Mouse (Mus musculus) stomach, embryonic 16.5 days (tissue): ENCODE measurements at regions not wholly inside any gene's neighbourhood (a gene's known extent, or its start where the extent isn't known, plus 50 kb on each side); places are given as distances from the start of the nearest gene placed in this dataset.

Source experiments
- ATAC-seq: fragments of 200-750 bp; cut with Nextera tagmentation; 2 replicates; pipeline ENCODE4 v1.8.0; 2017; ENCODE audit warnings: moderate number of reproducible peaks, moderate TSS enrichment; ENCODE audit not compliant: insufficient read depth, low FRiP score
- H3K27ac ChIP-seq: fragments of 300-500 bp; sonication (generic); 2 replicates; pipeline ENCODE4 v1.5.1; 2014; ENCODE audit warnings: low read length
- H3K27me3 ChIP-seq: fragments of 300-500 bp; sonication (generic); 2 replicates; pipeline ENCODE4 v1.6.1; 2014; ENCODE audit warnings: low read length, control low read depth, mixed read lengths; ENCODE audit not compliant: control insufficient read depth, insufficient read depth
- H3K36me3 ChIP-seq: fragments of 300-500 bp; sonication (generic); 2 replicates; pipeline ENCODE4 v1.6.1; 2014; ENCODE audit warnings: low read length; ENCODE audit not compliant: control insufficient read depth, insufficient read depth
- H3K4me1 ChIP-seq: fragments of 300-500 bp; sonication (generic); 2 replicates; pipeline ENCODE4 v1.6.1; 2014; ENCODE audit warnings: low read length, control low read depth, mixed read lengths; ENCODE audit not compliant: control insufficient read depth, insufficient read depth
- H3K4me2 ChIP-seq: fragments of 300-500 bp; sonication (generic); 2 replicates; pipeline ENCODE4 v1.6.1; 2014; ENCODE audit warnings: low read depth, low read length, mixed read lengths
- H3K4me3 ChIP-seq: fragments of 300-500 bp; sonication (generic); replicated peaks from 2 replicates; pipeline ENCODE4 v1.5.1; 2014; ENCODE audit warnings: mild to moderate bottlenecking, low read length
- H3K9ac ChIP-seq: fragments of 300-500 bp; sonication (generic); 2 replicates; pipeline ENCODE4 v1.6.1; 2014; ENCODE audit warnings: low read length
- H3K9me3 ChIP-seq: fragments of 300-500 bp; sonication (generic); replicated peaks from 2 replicates; pipeline ENCODE4 v1.6.1; 2016; ENCODE audit warnings: low read length, control low read depth; ENCODE audit not compliant: control insufficient read depth
- WGBS: fragments of 180-500 bp; shearing (Covaris S2); extraction: QIAGEN DNeasy Blood & Tissue Kit; methylation state at CpG from one replicate; pipeline ENCODE4 v1.1.7; 2014; 5-methylcytosine and 5-hydroxymethylcytosine counted together

DNA sequence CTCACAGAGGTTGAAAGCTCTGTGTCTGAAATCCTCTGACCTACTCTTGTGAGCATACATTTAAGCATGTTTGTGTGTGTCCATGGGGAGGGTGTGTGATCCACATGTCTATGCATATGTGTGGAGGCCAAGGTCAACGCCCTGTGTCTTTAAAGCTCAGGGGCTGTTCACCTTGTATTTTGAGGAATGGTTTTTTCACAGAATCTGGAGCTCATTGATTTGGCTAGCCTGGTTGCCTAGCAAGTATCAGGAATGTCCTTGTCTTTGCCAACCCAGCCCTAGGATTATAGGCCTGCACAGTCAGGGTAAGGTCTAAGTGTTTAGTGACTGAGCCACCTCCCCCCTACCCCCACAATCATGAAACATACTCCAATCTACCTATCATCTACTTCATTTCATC is 394.0 kb upstream of the Plxna2 start:
- Histone ChIP-seq H3K9ac (no peak overlapping the region), H3K27ac (no peak overlapping the region), H3K4me2 (no peak overlapping the region), H3K9me3 (no peaks in the 10 kb centered on the region), H3K27me3 (no peaks in the 10 kb centered on the region), H3K4me3 (no peak overlapping the region), H3K36me3 (no peaks in the 10 kb centered on the region), H3K4me1 (no peaks in the 10 kb centered on the region; the same call in none of the 2 replicates)
- 71% methylated on average over 1 of the region's 1 CpGs for WGBS
- ATAC-seq = no peak

DNA sequence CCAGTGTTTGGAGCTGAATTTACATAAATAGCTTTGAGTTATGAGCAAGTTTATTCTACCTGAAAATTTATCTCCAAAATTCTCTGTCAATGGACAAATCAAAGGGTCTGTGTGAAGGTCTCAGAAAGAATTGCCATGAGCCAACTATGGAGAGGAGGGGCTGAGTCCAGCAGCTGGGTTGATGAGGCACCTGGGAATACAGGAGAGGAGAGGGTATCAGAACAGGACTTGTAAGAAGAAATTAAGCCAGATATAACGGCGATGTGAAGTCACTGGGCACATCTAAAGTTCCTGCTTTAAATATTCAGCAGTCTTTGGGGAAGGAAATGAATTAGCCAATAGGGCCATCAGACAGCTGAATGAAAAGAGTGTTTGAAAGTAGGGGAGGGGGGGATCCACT is 394.4 kb upstream of the Plxna2 start:
- H3K27ac ChIP-seq = peak overlapping the region; percentile 51; the same call in 1 of the 2 replicates
- no peaks in the 10 kb centered on the region for H3K27me3 ChIP-seq
- no peaks in the 10 kb centered on the region for H3K9me3 ChIP-seq
- WGBS = 42% methylated on average over 2 of the region's 2 CpGs
- no peaks in the 10 kb centered on the region; the same call in none of the 2 replicates for H3K4me1 ChIP-seq
- no peak overlapping the region for H3K9ac ChIP-seq
- H3K36me3 ChIP-seq = no peaks in the 10 kb centered on the region
- ATAC-seq = no peak
- H3K4me3 ChIP-seq = no peak overlapping the region
- no peak overlapping the region for H3K4me2 ChIP-seq

DNA sequence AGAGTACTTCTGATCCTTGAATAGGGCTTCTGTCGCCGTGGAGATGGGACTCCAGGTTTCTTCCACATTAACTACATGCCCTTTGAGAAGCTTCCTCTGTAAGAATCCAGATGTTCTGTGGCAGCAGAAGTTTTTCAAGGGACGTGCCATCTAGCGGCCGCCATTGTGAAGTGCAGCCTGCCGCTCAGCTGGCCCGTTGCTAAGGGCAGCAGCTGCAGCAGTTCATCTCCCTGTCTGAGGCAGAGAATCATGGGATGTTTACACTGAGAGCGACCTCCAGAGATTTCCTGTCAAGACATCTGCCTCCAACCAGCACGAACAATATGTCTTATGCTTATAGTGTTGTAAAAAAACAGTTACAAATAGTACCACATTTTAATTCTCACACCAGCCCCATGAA is 395.0 kb upstream of the Plxna2 start:
- H3K4me3 ChIP-seq = no peak overlapping the region
- H3K9me3 ChIP-seq = no peaks in the 10 kb centered on the region
- no peak overlapping the region for H3K27ac ChIP-seq
- no peak overlapping the region for H3K4me2 ChIP-seq
- H3K36me3 ChIP-seq = no peaks in the 10 kb centered on the region
- WGBS = 1% methylated on average over 9 of the region's 9 CpGs
- H3K27me3 ChIP-seq = no peaks in the 10 kb centered on the region
- peak; percentile 82 for ATAC-seq
- H3K4me1 ChIP-seq = no peaks in the 10 kb centered on the region; the same call in none of the 2 replicates
- H3K9ac ChIP-seq = no peak overlapping the region

DNA sequence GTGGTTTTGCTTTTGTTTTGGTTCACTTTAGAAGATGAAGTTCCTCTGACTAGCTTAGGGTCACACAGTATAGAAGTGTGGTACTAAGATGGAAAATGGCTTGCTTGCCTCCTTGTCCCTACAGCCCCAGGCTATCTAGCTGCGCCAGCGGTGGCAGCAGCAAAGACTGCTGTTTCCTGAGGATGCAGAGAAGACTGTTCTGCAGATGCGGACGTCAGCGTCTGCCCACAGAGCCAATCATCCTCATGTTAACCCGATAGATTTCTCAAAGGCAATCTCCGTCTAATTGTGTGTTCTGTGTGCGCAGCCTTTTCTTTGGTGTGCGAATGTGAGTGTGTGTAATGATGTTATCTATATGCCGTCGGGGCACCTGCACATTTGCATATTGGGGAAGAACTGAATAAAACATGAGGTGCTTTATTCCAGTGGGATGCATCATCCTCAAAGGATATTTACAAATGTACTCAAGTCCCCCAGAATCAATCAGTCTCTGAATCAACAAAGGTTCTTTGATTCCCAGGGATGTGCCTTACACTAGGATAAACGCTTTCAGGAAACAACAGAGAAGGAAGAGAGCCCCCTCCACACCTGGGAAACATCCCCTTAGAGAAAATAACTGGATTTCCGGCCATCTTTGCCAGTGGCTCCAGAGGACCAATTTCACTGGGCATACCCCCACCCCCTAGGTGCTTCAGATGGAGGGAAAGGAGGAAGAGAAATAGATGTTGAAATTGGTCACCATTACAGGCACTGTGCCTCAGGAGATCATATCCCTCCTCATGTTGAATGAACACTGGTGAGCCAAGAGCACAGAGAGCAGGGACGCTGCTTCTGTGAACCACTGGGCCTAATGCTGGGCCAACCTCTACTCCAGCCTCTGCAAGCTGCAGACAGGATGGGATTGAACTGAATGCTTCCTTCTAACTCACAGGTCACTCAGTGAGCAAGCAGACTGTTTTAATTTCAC is 409.7 kb upstream of the Plxna2 start:
- Histone ChIP-seq H3K9ac (no peak overlapping the region), H3K4me1 (no peaks in the 10 kb centered on the region), H3K4me3 (no peak overlapping the region), H3K27ac (no peak overlapping the region), H3K36me3 (no peaks in the 10 kb centered on the region), H3K4me2 (no peak overlapping the region), H3K27me3 (no peaks in the 10 kb centered on the region), H3K9me3 (no peaks in the 10 kb centered on the region)
- no peak for ATAC-seq
- WGBS = 52% methylated on average over 14 of the region's 14 CpGs

DNA sequence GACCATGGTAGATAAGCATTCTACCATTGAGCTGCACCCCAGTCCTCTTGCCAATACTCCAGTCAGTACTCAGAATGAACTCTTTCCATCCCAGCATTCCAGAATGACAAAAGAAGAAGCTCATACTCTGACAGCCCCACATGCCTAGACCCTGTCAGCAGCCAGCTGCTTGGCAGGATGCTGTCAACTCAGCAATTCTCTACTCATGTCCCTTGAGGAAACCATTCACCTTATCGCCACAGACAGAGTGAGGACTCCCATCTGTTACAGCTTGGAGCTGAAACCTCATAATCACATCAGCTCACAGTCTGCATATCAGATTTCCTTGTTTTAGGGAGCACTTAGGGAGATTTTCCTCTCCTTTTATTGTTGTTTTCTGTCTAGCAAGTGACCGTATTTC is 420.5 kb upstream of the Plxna2 start:
- no peaks in the 10 kb centered on the region for H3K9me3 ChIP-seq
- ATAC-seq = no peak
- no peak overlapping the region for H3K27ac ChIP-seq

DNA sequence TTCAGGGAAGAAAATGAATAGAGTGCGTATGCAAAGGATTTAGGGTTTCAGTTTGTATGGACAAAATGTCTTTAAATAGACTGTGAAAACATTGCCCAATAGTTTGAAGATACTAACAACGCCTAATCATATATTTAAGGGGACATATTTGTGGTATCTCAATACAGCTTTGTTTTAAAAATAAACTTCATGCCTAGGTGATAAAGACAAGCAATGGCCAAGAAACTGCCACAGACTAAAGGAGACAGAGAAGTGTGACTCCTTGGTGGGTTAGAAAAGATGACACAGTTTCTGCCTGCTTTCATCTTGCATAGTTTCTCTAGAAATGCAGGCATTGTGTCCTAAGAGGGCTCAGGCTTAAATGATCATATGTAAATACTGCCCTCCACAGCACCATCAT is 435.7 kb upstream of the Plxna2 start:
- Histone ChIP-seq H3K9ac (no peak overlapping the region), H3K36me3 (no peaks in the 10 kb centered on the region), H3K4me1 (no peaks in the 10 kb centered on the region), H3K4me2 (no peak overlapping the region), H3K4me3 (no peak overlapping the region), H3K9me3 (no peaks in the 10 kb centered on the region), H3K27me3 (no peaks in the 10 kb centered on the region), H3K27ac (no peak overlapping the region)
- no peak for ATAC-seq
- WGBS = 75% methylated on average over 2 of the region's 2 CpGs

More for the DNA sequence above, 420.5 kb upstream of the Plxna2 start:
- Histone ChIP-seq H3K36me3 (no peaks in the 10 kb centered on the region), H3K9ac (no peak overlapping the region), H3K27me3 (no peaks in the 10 kb centered on the region), H3K4me3 (no peak overlapping the region), H3K4me2 (no peak overlapping the region), H3K4me1 (no peaks in the 10 kb centered on the region)
- WGBS = 56% methylated on average over 2 of the region's 2 CpGs

DNA sequence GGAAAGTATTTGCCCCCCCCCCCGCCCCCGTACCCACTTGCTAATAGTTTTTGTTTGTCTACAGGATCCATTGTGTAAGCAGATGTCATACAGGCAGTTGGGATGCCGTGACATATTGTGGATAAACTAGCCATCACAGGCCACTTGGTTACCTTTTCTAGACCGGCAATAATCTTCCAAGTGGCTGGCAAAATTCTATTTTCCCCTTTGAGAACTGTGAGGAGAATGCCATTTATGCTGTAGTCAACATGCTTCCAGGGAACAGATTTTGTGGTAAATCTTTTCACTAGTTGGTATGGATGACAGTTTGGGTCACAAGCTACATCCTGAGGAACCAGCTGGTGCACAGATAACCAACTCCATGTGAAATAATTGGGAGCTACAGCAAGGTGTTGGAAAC is 456.5 kb upstream of the Plxna2 start:
- H3K9me3 ChIP-seq = no peaks in the 10 kb centered on the region
- H3K27me3 ChIP-seq = no peaks in the 10 kb centered on the region
- no peak overlapping the region for H3K9ac ChIP-seq
- no peaks in the 10 kb centered on the region for H3K36me3 ChIP-seq
- WGBS = 86% methylated on average over 4 of the region's 4 CpGs
- ATAC-seq = no peak
- no peak overlapping the region for H3K4me2 ChIP-seq
- H3K27ac ChIP-seq = no peak overlapping the region
- no peaks in the 10 kb centered on the region; the same call in 1 of the 2 replicates for H3K4me1 ChIP-seq
- no peak overlapping the region for H3K4me3 ChIP-seq

DNA sequence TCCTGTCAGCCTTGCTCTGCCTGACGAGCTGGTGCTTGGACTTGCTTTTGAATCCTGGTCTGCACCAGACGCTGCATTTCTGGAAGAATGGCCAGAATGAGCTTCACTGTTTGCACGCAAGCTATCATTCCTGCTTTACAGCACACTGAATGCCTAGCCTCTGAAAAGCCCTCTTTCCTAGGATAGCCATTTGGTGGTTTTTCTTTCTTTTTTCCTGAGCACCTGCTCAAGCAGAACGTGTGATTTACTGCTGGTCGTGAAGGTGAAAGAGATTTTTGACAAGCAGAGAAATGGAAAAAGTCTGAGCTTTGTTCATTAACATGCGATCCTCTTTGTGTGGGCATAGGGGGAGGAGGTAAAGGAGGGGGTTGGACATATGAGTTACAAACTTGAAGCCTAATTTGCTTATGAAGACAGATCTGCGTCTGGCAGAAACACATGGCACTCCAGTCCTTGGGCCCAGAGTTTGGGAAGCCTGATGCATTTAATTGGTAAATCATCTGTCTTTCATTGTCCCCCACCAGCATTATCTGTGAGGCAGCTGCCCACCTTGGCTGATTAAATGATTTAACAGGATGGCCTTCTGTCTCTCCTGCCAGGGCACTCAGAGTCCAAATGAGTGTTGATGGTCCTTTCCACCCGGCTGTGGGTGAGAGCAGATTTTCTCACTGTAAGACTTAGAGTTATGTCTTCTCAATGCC is 457.1 kb upstream of the Plxna2 start:
- no peak overlapping the region for H3K4me2 ChIP-seq
- ATAC-seq = no peak

DNA sequence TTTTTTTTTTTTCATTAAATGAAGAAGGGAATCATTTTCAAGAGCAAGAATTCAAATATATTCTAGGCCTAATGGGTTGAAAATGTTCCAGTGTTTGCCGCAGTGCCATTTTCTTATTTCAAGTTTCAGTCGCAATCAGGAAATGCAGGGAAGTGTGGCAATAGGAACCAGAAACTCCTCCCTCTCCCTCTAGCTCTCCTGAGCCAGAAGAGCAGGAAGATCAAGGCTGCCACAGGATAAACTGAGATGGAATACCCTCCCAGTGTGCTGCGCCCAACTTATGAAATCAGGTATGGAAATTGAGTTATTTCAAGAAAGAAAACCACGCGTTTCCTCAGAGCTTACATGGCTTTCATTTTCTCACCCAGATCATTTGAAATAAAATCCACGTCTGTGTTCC is 460.8 kb upstream of the Plxna2 start:
- Histone ChIP-seq H3K4me3 (no peak overlapping the region), H3K9me3 (no peaks in the 10 kb centered on the region), H3K4me2 (no peak overlapping the region), H3K27ac (no peak overlapping the region), H3K9ac (no peak overlapping the region), H3K27me3 (no peaks in the 10 kb centered on the region), H3K36me3 (no peaks in the 10 kb centered on the region), H3K4me1 (no peaks in the 10 kb centered on the region; the same call in 1 of the 2 replicates)
- no peak for ATAC-seq
- 84% methylated on average over 6 of the region's 6 CpGs for WGBS

More for the DNA sequence above, 457.1 kb upstream of the Plxna2 start:
- Histone ChIP-seq H3K9me3 (no peaks in the 10 kb centered on the region), H3K4me1 (no peaks in the 10 kb centered on the region; the same call in 1 of the 2 replicates), H3K9ac (no peak overlapping the region), H3K4me3 (no peak overlapping the region), H3K27ac (no peak overlapping the region), H3K36me3 (no peaks in the 10 kb centered on the region), H3K27me3 (no peaks in the 10 kb centered on the region)
- 48% methylated on average over 8 of the region's 8 CpGs for WGBS
